Mouse (Mus musculus): ENCODE results near the gene Spp2.

DNA sequence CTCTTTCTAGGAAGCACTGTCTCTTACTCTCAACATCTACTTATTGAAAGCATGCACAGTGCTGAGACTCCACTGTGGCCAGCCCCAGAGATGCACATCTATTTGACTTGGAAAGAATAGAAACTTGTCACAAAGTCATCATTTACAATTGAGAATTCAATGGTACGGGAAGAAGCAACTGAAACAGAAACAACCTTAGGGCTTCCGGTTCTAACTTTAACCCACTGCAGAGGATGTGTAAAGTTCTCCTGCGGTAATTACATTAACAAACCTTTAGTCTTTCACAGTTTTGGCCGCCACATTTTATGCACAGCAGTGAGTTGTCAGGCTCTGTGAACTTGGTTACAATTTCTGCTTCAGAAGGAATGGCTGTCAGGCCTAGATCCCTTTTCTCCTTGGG lies 43.9 kb downstream of the Spp2 start:
- TF ChIP-seq CTCF (IDR thresholded peaks at IDR 0.05; ENCODE audit: control insufficient read depth, insufficient read depth, insufficient replicate concordance, low read depth, low read length): no peak
- TF ChIP-seq POLR2A (IDR thresholded peaks at IDR 0.05; ENCODE audit: control insufficient read depth, low read depth, low read length): no peak
